Mouse (Mus musculus): Measurements from ENCODE around the gene Arvcf.

GRCm38 (mm10) chr16:18380495-18381063, 32.6 kb downstream of the Arvcf start:
- TF ChIP-seq CTCF (IDR thresholded peaks at IDR 0.05; ENCODE audit: low read depth, low read length) (no peak), TAL1 (conservative IDR thresholded peaks at IDR 0.05; ENCODE audit: low read depth, low read length) (no peak)
